Mouse (Mus musculus) cortical plate, adult 2 months (tissue): ENCODE data around the gene Zmynd15. TPM values are rescaled to one million over a fixed set of nuclear protein-coding genes. Genes with fewer than 3 reads are reported as not detected.

Source experiments
- H3K27ac ChIP-seq: fragments of 200-500 bp; 2 replicates; pipeline ENCODE4 v1.5.1; 2012; ENCODE audit warnings: low read length, control low read depth, inconsistent platforms; ENCODE audit not compliant: insufficient read depth
- H3K4me1 ChIP-seq: fragments of 200-500 bp; 2 replicates; pipeline ENCODE4 v1.6.1; 2011; ENCODE audit warnings: low read length; ENCODE audit not compliant: control insufficient read depth, insufficient read depth
- H3K4me3 ChIP-seq: fragments of 200-500 bp; 2 replicates; pipeline ENCODE4 v1.5.1; 2011; ENCODE audit warnings: mild to moderate bottlenecking, low read length, control low read depth; ENCODE audit not compliant: insufficient read depth
- CTCF ChIP-seq: fragments of 200-500 bp; IDR thresholded peaks from 2 replicates; pipeline ENCODE4 v1.5.1; 2011; ENCODE audit warnings: mild to moderate bottlenecking, control low read depth, low read length; ENCODE audit not compliant: insufficient read depth; ENCODE audit errors: extremely low read depth
- POLR2A ChIP-seq: fragments of 200-500 bp; IDR thresholded peaks from 2 replicates; pipeline ENCODE4 v1.6.1; 2011; ENCODE audit warnings: mild to moderate bottlenecking, low read length, control low read depth; ENCODE audit not compliant: insufficient read depth; ENCODE audit errors: extremely low read depth
- polyA plus RNA-seq: library from polyadenylated mRNA; depleted of rRNA; stranded (reverse); fragments of >200 nt; gene quantifications from 2 replicates; pipeline ENCODE4 v1.2.3, GENCODE M21; 2012; rRNA removed

Zmynd15 gene
- polyA plus RNA-seq, 1 experiment, result 0.44 TPM

DNA sequence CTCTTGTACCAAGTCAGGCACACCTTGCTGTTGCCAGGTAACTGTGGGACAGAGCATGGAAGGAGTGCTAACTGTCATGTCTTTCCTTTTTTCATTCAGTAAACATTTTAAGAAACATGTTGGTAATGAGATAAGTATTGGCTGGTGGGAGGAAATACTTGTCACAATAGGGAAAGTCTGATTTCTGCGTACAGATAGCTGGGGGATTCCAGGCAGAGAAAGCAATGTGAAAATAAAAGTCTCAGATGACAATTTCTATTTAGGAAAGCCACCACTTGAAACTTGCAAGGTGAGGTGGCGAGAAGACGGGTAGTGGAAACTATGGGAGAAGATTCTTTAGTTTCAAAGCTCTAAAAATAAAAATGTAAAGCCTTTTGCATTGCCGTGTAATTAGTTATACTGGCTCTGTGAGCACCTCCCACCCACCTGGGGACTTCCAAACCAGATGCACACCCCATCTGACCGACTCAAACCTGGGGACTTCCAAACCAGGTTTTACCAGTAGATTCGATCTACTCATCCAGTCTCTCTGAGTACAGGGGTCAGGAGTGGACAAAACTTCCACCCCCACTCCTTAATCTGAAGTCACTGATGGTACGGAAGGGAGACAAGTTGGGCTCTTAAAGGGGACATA lies 53.6 kb downstream of the Zmynd15 start:
- H3K4me1 ChIP-seq, result no peaks in the 10 kb centered on the region
- TF ChIP-seq CTCF (no peak), POLR2A (no peak)
- no peak overlapping the region for H3K4me3 ChIP-seq
- no peak overlapping the region for H3K27ac ChIP-seq

GRCm38 (mm10) chr11:70513520-70513919 lies 54.3 kb downstream of the Zmynd15 start:
- H3K4me3 ChIP-seq, result no peak overlapping the region
- TF ChIP-seq POLR2A, result no peak
- TF ChIP-seq CTCF, result no peak

GRCm38 (mm10) chr11:70514288-70514687 lies 55.1 kb downstream of the Zmynd15 start, which contains the start of gene Vmo1:
TSS of gene Vmo1 (minus strand) at chr11:70514616.
- Histone ChIP-seq H3K4me3 (no peak within 1 kb of the TSS), H3K27ac (no peak within 1 kb of the TSS), H3K4me1 (no peaks in the 10 kb centered on the region)
- TF ChIP-seq CTCF (no peak), POLR2A (no peak)

More at GRCm38 (mm10) chr11:70513520-70513919, 54.3 kb downstream of the Zmynd15 start:
- no peak overlapping the region for H3K27ac ChIP-seq
- H3K4me1 ChIP-seq, result no peaks in the 10 kb centered on the region

Other genes starting within 250 kb of the Zmynd15 start
- 57.4 and 62.1 TPM in 2 replicates for gene Slc16a11, start 246.7 kb upstream of the Zmynd15 start, polyA plus RNA-seq
- gene Slc16a13, start 238.4 kb upstream of the Zmynd15 start, polyA plus RNA-seq, result 6.2 and 6.3 TPM in 2 replicates
- 1.2 and 1.4 TPM in 2 replicates for gene Bcl6b, start 229.6 kb upstream of the Zmynd15 start, polyA plus RNA-seq
- 65.5 and 68.4 TPM in 2 replicates for gene 0610010K14Rik, start 221.5 kb upstream of the Zmynd15 start, polyA plus RNA-seq
- 10.0 and 10.4 TPM in 2 replicates for gene Gm21988, start 219.6 kb upstream of the Zmynd15 start, polyA plus RNA-seq
- gene Rnasek, start 219.6 kb upstream of the Zmynd15 start, polyA plus RNA-seq, result 330 and 337 TPM in 2 replicates
- 1.5 and 1.6 TPM in 2 replicates for gene Alox12, start 204.1 kb upstream of the Zmynd15 start, polyA plus RNA-seq
- 0.08 TPM in 1 of 2 replicates, not detected in the other for gene Alox12e, start 136.8 kb upstream of the Zmynd15 start, polyA plus RNA-seq
- 0.06 and 0.10 TPM in 2 replicates for gene Alox15, start 107.4 kb upstream of the Zmynd15 start, polyA plus RNA-seq
- 19.0 and 20.2 TPM in 2 replicates for gene Pelp1, start 49.4 kb upstream of the Zmynd15 start, polyA plus RNA-seq
- gene Arrb2, start 26.8 kb upstream of the Zmynd15 start, polyA plus RNA-seq, result 58.1 and 61.5 TPM in 2 replicates
- 14.8 and 15.4 TPM in 2 replicates for gene Med11, start 7.5 kb upstream of the Zmynd15 start, polyA plus RNA-seq
- gene Cxcl16, start 551 bp downstream of the Zmynd15 start, polyA plus RNA-seq, result 1.7 and 2.4 TPM in 2 replicates
- 0.44 and 0.95 TPM in 2 replicates for gene Tm4sf5, start 45.8 kb downstream of the Zmynd15 start, polyA plus RNA-seq
- gene Vmo1, start 55.2 kb downstream of the Zmynd15 start, polyA plus RNA-seq, result 0.23 and 0.34 TPM in 2 replicates
- not detected in 2 replicates for gene Gltpd2, start 59.8 kb downstream of the Zmynd15 start, polyA plus RNA-seq
- 240 and 248 TPM in 2 replicates for gene Psmb6, start 65.9 kb downstream of the Zmynd15 start, polyA plus RNA-seq
- not detected in 2 replicates for gene Gm40193, start 73.5 kb downstream of the Zmynd15 start, polyA plus RNA-seq
- 21.4 and 24.4 TPM in 2 replicates for gene Pld2, start 80.6 kb downstream of the Zmynd15 start, polyA plus RNA-seq
- 318 and 325 TPM in 2 replicates for gene Mink1, start 103.4 kb downstream of the Zmynd15 start, polyA plus RNA-seq
- gene 4930544D05Rik, start 156.4 kb downstream of the Zmynd15 start, polyA plus RNA-seq, result not detected in 2 replicates
- 0.19 and 0.27 TPM in 2 replicates for gene Chrne, start 159.8 kb downstream of the Zmynd15 start, polyA plus RNA-seq
- gene Gp1ba, start 179.7 kb downstream of the Zmynd15 start, polyA plus RNA-seq, result not detected in 2 replicates
- gene Rnf167, start 187.8 kb downstream of the Zmynd15 start, polyA plus RNA-seq, result 124 and 128 TPM in 2 replicates
- 139 and 143 TPM in 2 replicates for gene Slc25a11, start 188.0 kb downstream of the Zmynd15 start, polyA plus RNA-seq
- 270 and 277 TPM in 2 replicates for gene Pfn1, start 195.2 kb downstream of the Zmynd15 start, polyA plus RNA-seq
- 26.4 and 26.6 TPM in 2 replicates for gene Eno3, start 197.8 kb downstream of the Zmynd15 start, polyA plus RNA-seq
- 74.5 and 81.9 TPM in 2 replicates for gene Spag7, start 210.0 kb downstream of the Zmynd15 start, polyA plus RNA-seq
- 126 and 138 TPM in 2 replicates for gene Camta2, start 228.7 kb downstream of the Zmynd15 start, polyA plus RNA-seq
- gene Inca1, start 240.7 kb downstream of the Zmynd15 start, polyA plus RNA-seq, result 4.8 and 5.2 TPM in 2 replicates
- gene Kif1c, start 241.1 kb downstream of the Zmynd15 start, polyA plus RNA-seq, result 51.2 and 53.7 TPM in 2 replicates